Mouse (Mus musculus) C2C12 (cell line): ENCODE measurements around the gene Pdcd1lg2. TPM values are rescaled to one million over a fixed set of nuclear protein-coding genes. Genes with fewer than 3 reads are reported as not detected.

Experiments used
- H3K27me3 ChIP-seq: one replicate; pipeline ENCODE4 v1.6.1; 2011; ENCODE audit not compliant: control insufficient read depth, insufficient read depth, insufficient read length
- H3K36me3 ChIP-seq: one replicate; pipeline ENCODE4 v1.6.1; 2011; ENCODE audit not compliant: control insufficient read depth, insufficient read depth
- H3K4me3 ChIP-seq: one replicate; pipeline ENCODE4 v1.5.1; 2011; ENCODE audit warnings: mild to moderate bottlenecking, control low read depth; ENCODE audit not compliant: poor library complexity, insufficient read depth, severe bottlenecking
- H3K79me2 ChIP-seq: one replicate; pipeline ENCODE4 v1.6.1; 2011; ENCODE audit not compliant: control insufficient read depth, insufficient read depth
- H3K79me3 ChIP-seq: one replicate; pipeline ENCODE4 v1.6.1; 2011; ENCODE audit warnings: low read depth, control low read depth
- H3ac ChIP-seq: one replicate; pipeline ENCODE3; 2011; ENCODE audit warnings: low read depth; ENCODE audit not compliant: control insufficient read depth, insufficient read length
- CEBPB ChIP-seq: IDR thresholded peaks from one replicate; pipeline ENCODE4 v1.6.1; 2011; ENCODE audit warnings: low read depth, mild to moderate bottlenecking, control low read depth, moderate library complexity
- CTCF ChIP-seq: IDR thresholded peaks from one replicate; pipeline ENCODE4 v1.5.1; 2011; ENCODE audit not compliant: control insufficient read depth, insufficient read depth, insufficient read length
- FOSL1 ChIP-seq: IDR thresholded peaks from one replicate; pipeline ENCODE4 v1.8.0; 2011; ENCODE audit warnings: mild to moderate bottlenecking, low read length; ENCODE audit not compliant: poor library complexity, insufficient read depth, severe bottlenecking
- MAX ChIP-seq: IDR thresholded peaks from one replicate; pipeline ENCODE4 v1.6.1; 2011; ENCODE audit warnings: mild to moderate bottlenecking, control low read depth
- MYOD1 ChIP-seq: IDR thresholded peaks from one replicate; pipeline ENCODE4 v1.6.1; 2011; ENCODE audit warnings: low read depth; ENCODE audit not compliant: control insufficient read depth, insufficient read length
- MYOG ChIP-seq: IDR thresholded peaks from one replicate; pipeline ENCODE4 v1.6.1; 2011; ENCODE audit not compliant: control insufficient read depth, insufficient read length; ENCODE audit errors: extremely low read depth
- USF1 ChIP-seq: IDR thresholded peaks from one replicate; pipeline ENCODE4 v1.6.1; 2011; ENCODE audit warnings: low read depth, mild to moderate bottlenecking, control low read depth, moderate library complexity
- polyA plus RNA-seq: library from polyadenylated mRNA; unstranded; fragments of >200 nt; fragmentation: generic; extraction: Trizol; gene quantifications from one replicate; pipeline ENCODE4 v1.2.1, GENCODE M21; 2012; ENCODE audit warnings: missing spikeins

Gene Pdcd1lg2
- polyA plus RNA-seq, 1 experiment: not detected

- no peaks in the 10 kb centered on the region for H3K79me3 ChIP-seq
- H3K79me2 ChIP-seq: no peaks in the 10 kb centered on the region
- H3K36me3 ChIP-seq: no peaks in the 10 kb centered on the region
- H3ac ChIP-seq: no peak overlapping the region
- peaks cover 20% of the 10 kb centered on the region for H3K27me3 ChIP-seq
- TF ChIP-seq MYOD1: no peak
- no peak overlapping the region for H3K4me3 ChIP-seq
Measured at GRCm38 (mm10) chr19:29481578-29481977, 70.9 kb downstream of the Pdcd1lg2 start.

GRCm38 (mm10) chr19:29482148-29482547 is 71.4 kb downstream of the Pdcd1lg2 start:
- H3K36me3 ChIP-seq: no peaks in the 10 kb centered on the region
- H3K79me2 ChIP-seq: no peaks in the 10 kb centered on the region
- H3K4me3 ChIP-seq: no peak overlapping the region
- H3K79me3 ChIP-seq: no peaks in the 10 kb centered on the region
- H3ac ChIP-seq: no peak overlapping the region
- TF ChIP-seq CTCF (no peak), FOSL1 (no peak), CEBPB (no peak), MAX (no peak), MYOG (no peak), USF1 (no peak), MYOD1 (no peak)
- peaks cover 24% of the 10 kb centered on the region for H3K27me3 ChIP-seq

- H3K79me3 ChIP-seq: no peaks in the 10 kb centered on the region
- H3K27me3 ChIP-seq: peaks cover 24% of the 10 kb centered on the region
- H3K4me3 ChIP-seq: no peak overlapping the region
- TF ChIP-seq CEBPB: no peak
- no peak for TF ChIP-seq FOSL1
- no peak for TF ChIP-seq USF1
- TF ChIP-seq CTCF: no peak
- no peak for TF ChIP-seq MAX
- no peak for TF ChIP-seq MYOD1
- TF ChIP-seq MYOG: no peak
- H3K79me2 ChIP-seq: no peaks in the 10 kb centered on the region
- H3K36me3 ChIP-seq: no peaks in the 10 kb centered on the region
- no peak overlapping the region for H3ac ChIP-seq
Measured at GRCm38 (mm10) chr19:29482637-29483036, 71.9 kb downstream of the Pdcd1lg2 start.

- Histone ChIP-seq H3K27me3 (peaks cover 28% of the 10 kb centered on the region), H3K79me2 (no peaks in the 10 kb centered on the region), H3K4me3 (no peak overlapping the region), H3K36me3 (no peaks in the 10 kb centered on the region), H3K79me3 (no peaks in the 10 kb centered on the region), H3ac (no peak overlapping the region)
- TF ChIP-seq FOSL1 (no peak), MAX (no peak), CEBPB (no peak), MYOD1 (no peak), USF1 (no peak), MYOG (no peak), CTCF (no peak)
Measured at GRCm38 (mm10) chr19:29483386-29483785, 72.7 kb downstream of the Pdcd1lg2 start.

- Histone ChIP-seq H3K27me3 (peaks cover 33% of the 10 kb centered on the region), H3K4me3 (no peak overlapping the region), H3K79me3 (no peaks in the 10 kb centered on the region), H3K36me3 (no peaks in the 10 kb centered on the region), H3ac (no peak overlapping the region), H3K79me2 (no peaks in the 10 kb centered on the region)
- TF ChIP-seq CTCF: no peak
Measured at GRCm38 (mm10) chr19:29484537-29484936, 73.8 kb downstream of the Pdcd1lg2 start.

- no peak overlapping the region for H3K4me3 ChIP-seq
- H3K79me3 ChIP-seq: no peaks in the 10 kb centered on the region
- H3K27me3 ChIP-seq: peaks cover 33% of the 10 kb centered on the region
- H3K79me2 ChIP-seq: no peaks in the 10 kb centered on the region
- no peaks in the 10 kb centered on the region for H3K36me3 ChIP-seq
- TF ChIP-seq CTCF: no peak
- no peak for TF ChIP-seq USF1
- TF ChIP-seq MYOG: no peak
- no peak for TF ChIP-seq MYOD1
- no peak for TF ChIP-seq MAX
- no peak for TF ChIP-seq CEBPB
- TF ChIP-seq FOSL1: no peak
- no peak overlapping the region for H3ac ChIP-seq
Measured at GRCm38 (mm10) chr19:29485257-29485948, 74.7 kb downstream of the Pdcd1lg2 start.
